Mouse (Mus musculus) cerebellum, adult 2 months (tissue): ENCODE results near the gene Olfr631.

ENCODE experiments used
- CTCF ChIP-seq: fragments of 200-500 bp; IDR thresholded peaks from 2 replicates; pipeline ENCODE4 v1.5.1; 2011; ENCODE audit warnings: low read depth, mild to moderate bottlenecking, control low read depth, low read length, moderate library complexity, borderline replicate concordance; ENCODE audit not compliant: insufficient read depth
- POLR2A ChIP-seq: fragments of 200-500 bp; IDR thresholded peaks from 2 replicates; pipeline ENCODE4 v1.6.1; 2011; ENCODE audit warnings: low read length, control low read depth, borderline replicate concordance; ENCODE audit not compliant: insufficient read depth

DNA sequence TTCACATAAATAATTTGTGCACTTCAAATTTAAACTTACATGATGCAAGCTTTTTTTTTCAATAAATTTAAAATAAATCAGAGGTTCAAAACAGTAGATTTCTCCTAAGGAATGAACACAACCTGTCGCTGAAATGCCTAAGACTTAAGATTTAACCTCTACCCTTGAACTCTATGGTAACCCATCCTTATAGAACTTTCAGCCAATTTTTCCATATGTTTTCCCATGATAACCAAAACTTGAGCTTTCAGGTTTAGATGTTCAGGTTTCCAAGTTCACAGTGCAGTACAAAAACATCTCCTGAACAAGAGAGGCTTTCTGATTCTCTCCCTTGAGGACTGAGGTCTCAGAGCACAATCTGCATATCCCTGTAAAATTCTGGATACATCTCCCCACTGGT, 42.2 kb downstream of the Olfr631 start, which contains the start of gene Olfr635:
- no peak for TF ChIP-seq CTCF
- TF ChIP-seq POLR2A, result no peak
